ENCODE assay signal across 12 mouse cellular contexts in genomic region chr16:78619386-78619785, GRCm38 (mm10). TPM values are rescaled to one million over a fixed set of nuclear protein-coding genes. Genes with fewer than 3 reads are reported as not detected.
DNase-seq lines count a peak whose midpoint lies in the region; ATAC-seq and TF ChIP-seq lines count a peak whose summit lies in the region.
"Had no signal": no experiment of that assay in that cellular context is flagged by ENCODE, and none has a peak within 500 bp of the region (broad histone marks: within the 10 kb centered on the region; RNA-seq: fewer than 3 reads in every experiment).

No protein-coding gene starts in this region.

- peak; percentile 44; the same call in 1 of the 2 replicates for ATAC-seq in granulocyte monocyte progenitor cell, adult 5-6 weeks (replicated peaks; ENCODE audit: poor library complexity, severe bottlenecking)
- ATAC-seq in megakaryocyte-erythroid progenitor cell, adult 5-6 weeks (replicated peaks; ENCODE audit: low FRiP score, low TSS enrichment, poor library complexity, severe bottlenecking) = 0 out of 2 replicates have a peak, but pooled peaks have one; percentile 26
- ATAC-seq in forebrain, embryonic 12.5 days (ENCODE audit: low FRiP score) = no peak

- no peak for TF ChIP-seq CTCF in MEL (IDR thresholded peaks at IDR 0.05 in 2 of 3, conservative IDR thresholded peaks at IDR 0.05 in 1 of 3; ENCODE audit: control insufficient read depth in 1 of 3, insufficient read depth in 1 of 3, low read depth in 2 of 3, low read length in 3 of 3, poor library complexity in 1 of 3, severe bottlenecking in 1 of 3)

- peak; percentile 24 for DNase-seq in kidney, postnatal 14 days
- no peak for DNase-seq in kidney, adult 11 months
- DNase-seq in MEL (ENCODE audit: low read depth, low spot score) = peak; percentile 25
- DNase-seq in frontal cortex, postnatal 14 days (ENCODE audit: low spot score in 2 of 2) = no peak
- DNase-seq in ovary, postnatal 10 days (ENCODE audit: low spot score) = no peak
- DNase-seq: cerebellum, adult 9-10 months; spleen, adult 18-20 months had no signal

- H3K4me2 ChIP-seq in forebrain, embryonic 12.5 days = no peak overlapping the region

- H3K4me1 ChIP-seq in MEL (ENCODE audit: control insufficient read depth in 1 of 2, insufficient read depth in 2 of 2, low read length in 2 of 2) = no peaks in the 10 kb centered on the region
- H3K4me1 ChIP-seq in forebrain, embryonic 12.5 days = no peaks in the 10 kb centered on the region

- no peaks in the 10 kb centered on the region for H3K27me3 ChIP-seq in MEL (ENCODE audit: control insufficient read depth in 1 of 2, insufficient read depth in 2 of 2, low read length in 2 of 2)
- no peaks in the 10 kb centered on the region for H3K27me3 ChIP-seq in forebrain, embryonic 12.5 days

- H3K36me3 ChIP-seq in MEL (ENCODE audit: control insufficient read depth in 1 of 2, insufficient read depth in 2 of 2, low read length in 2 of 2) = no peaks in the 10 kb centered on the region
- H3K36me3 ChIP-seq in forebrain, embryonic 12.5 days (replicated peaks) = no peaks in the 10 kb centered on the region
- H3K36me3 ChIP-seq: G1E had no signal

- no peaks in the 10 kb centered on the region for H3K9me3 ChIP-seq in MEL (replicated peaks; ENCODE audit: insufficient read depth, low read length)
- no peaks in the 10 kb centered on the region for H3K9me3 ChIP-seq in forebrain, embryonic 12.5 days

- no peak for TF ChIP-seq POLR2A in MEL (IDR thresholded peaks at IDR 0.05; ENCODE audit: control insufficient read depth in 1 of 2, insufficient read depth in 1 of 2, low read depth in 1 of 2, low read length in 2 of 2, poor library complexity in 1 of 2)

- no peaks in the 10 kb centered on the region for H3K79me2 ChIP-seq in MEL (ENCODE audit: control insufficient read depth, insufficient read depth, low read length, poor library complexity)

- TF ChIP-seq RAD21 in MEL (IDR thresholded peaks at IDR 0.05; ENCODE audit: low read depth, low read length) = no peak

- H3K4me3 ChIP-seq in MEL (ENCODE audit: control insufficient read depth in 1 of 2, insufficient read depth in 1 of 2, low read depth in 2 of 2, low read length in 2 of 2) = no peak overlapping the region
- no peak overlapping the region for H3K4me3 ChIP-seq in forebrain, embryonic 12.5 days (replicated peaks)

- no peak for TF ChIP-seq EP300 in MEL (IDR thresholded peaks at IDR 0.05; ENCODE audit: low read depth in 1 of 2, low read length in 2 of 2)

- no peak overlapping the region for H3K27ac ChIP-seq in MEL (ENCODE audit: control insufficient read depth, low read depth, low read length)
- H3K27ac ChIP-seq in forebrain, embryonic 12.5 days = no peak overlapping the region
- H3K27ac ChIP-seq: liver, embryonic 14.5 days had no signal

- H3K9ac ChIP-seq in MEL (ENCODE audit: control insufficient read depth, low read depth, low read length, poor library complexity, severe bottlenecking) = no peak overlapping the region
- no peak overlapping the region for H3K9ac ChIP-seq in forebrain, embryonic 12.5 days
- H3K9ac ChIP-seq: liver, embryonic 14.5 days had no signal

- WGBS in forebrain, embryonic 12.5 days = 92% methylated on average over 5 of the region's 5 CpGs

TF ChIP-seq in MEL, 35 proteins besides CTCF, POLR2A, EP300 and RAD21:
- TF ChIP-seq GATA1 (IDR thresholded peaks at IDR 0.05; ENCODE audit: low read depth, low read length) = no peak
- no peak for TF ChIP-seq RCOR1 (IDR thresholded peaks at IDR 0.05; ENCODE audit: low read depth, low read length)
- no peak for TF ChIP-seq ZMIZ1 (IDR thresholded peaks at IDR 0.05; ENCODE audit: low read depth, low read length)
- TF ChIP-seq USF2 (IDR thresholded peaks at IDR 0.05; ENCODE audit: borderline replicate concordance in 1 of 2, insufficient read depth in 1 of 2, low read depth in 1 of 2, low read length in 2 of 2) = no peak
- TF ChIP-seq TCF12 (IDR thresholded peaks at IDR 0.05; ENCODE audit: low read depth, low read length) = no peak
- no peak for TF ChIP-seq CHD2 (IDR thresholded peaks at IDR 0.05; ENCODE audit: low read length)
- TF ChIP-seq POLR2AphosphoS2 (IDR thresholded peaks at IDR 0.05; ENCODE audit: low read length) = no peak
- no peak for TF ChIP-seq BHLHE40 (IDR thresholded peaks at IDR 0.05; ENCODE audit: borderline replicate concordance, low read depth, low read length)
- TF ChIP-seq CHD1 (IDR thresholded peaks at IDR 0.05; ENCODE audit: low read depth, low read length) = no peak
- TF ChIP-seq SMC3 (IDR thresholded peaks at IDR 0.05; ENCODE audit: low read depth, low read length) = no peak
- no peak for TF ChIP-seq SIN3A (IDR thresholded peaks at IDR 0.05; ENCODE audit: low read length)
- no peak for TF ChIP-seq UBTF (IDR thresholded peaks at IDR 0.05; ENCODE audit: borderline replicate concordance, insufficient read depth, low read depth, low read length)
- TF ChIP-seq JUND (IDR thresholded peaks at IDR 0.05; ENCODE audit: low read depth, low read length) = no peak
- TF ChIP-seq MYC (IDR thresholded peaks at IDR 0.05; ENCODE audit: low read depth, low read length) = no peak

RNA-seq across cellular contexts. Expression of gene D16Ertd472e, which starts 42.9 kb away (rescaled TPM):
- total RNA-seq in MEL (2012; rRNA removed) = 22.5 and 23.0 TPM in 2 replicates
- polyA plus RNA-seq in MEL (2012; ENCODE audit: insufficient read depth in 1 of 2, insufficient read length in 2 of 2, low read depth in 1 of 2, low replicate concordance in 2 of 2, missing spikeins in 1 of 2) = 10 to 100 TPM; 23.6 to 30.4 TPM
- 26.8 and 52.8 TPM in 2 replicates for total RNA-seq in granulocyte monocyte progenitor cell, adult 5-6 weeks (2014; fragmentation: Nextera tagmentation)
- total RNA-seq in granulocyte monocyte progenitor cell, adult 5-6 weeks (2017) = 53.9 and 58.5 TPM in 2 replicates
- total RNA-seq in megakaryocyte-erythroid progenitor cell, adult 5-6 weeks (2014; fragmentation: Nextera tagmentation) = 20.5 and 21.0 TPM in 2 replicates
- total RNA-seq in megakaryocyte-erythroid progenitor cell, adult 5-6 weeks (2017) = 33.5 and 33.6 TPM in 2 replicates
- polyA plus RNA-seq in forebrain, embryonic 12.5 days (2016; fragmentation: Nextera tagmentation; extraction: Ambion mirVana) = 16.4 and 17.7 TPM in 2 replicates
- total RNA-seq: G1E had no signal
- polyA plus RNA-seq: G1E had no signal

Comparison
In these comparisons a context has a peak if more than half of its experiments do, and no peak if none do; other contexts are left out.
1. DNase-seq: peak in kidney, postnatal 14 days (single experiment) and MEL (single experiment); none in kidney, adult 11 months (single experiment), frontal cortex, postnatal 14 days (0 of 2) and ovary, postnatal 10 days (single experiment).